Mouse (Mus musculus) right cerebral cortex, adult 2 months (tissue): ENCODE measurements at regions not wholly inside any gene's neighbourhood (a gene's known extent, or its start where the extent isn't known, plus 50 kb on each side); places are given as distances from the start of the nearest gene placed in this dataset.

Experiments used
- DNase-seq, 2 experiments: peaks; one replicate each; pipeline ENCODE4 v3.0.0; 2021 to 2022; ENCODE audit warnings: low spot score in 2 of 2

- no peak for DNase-seq
Measured at GRCm38 (mm10) chr14:78790374-78790773, 57.8 kb upstream of the Dgkh start.

DNA sequence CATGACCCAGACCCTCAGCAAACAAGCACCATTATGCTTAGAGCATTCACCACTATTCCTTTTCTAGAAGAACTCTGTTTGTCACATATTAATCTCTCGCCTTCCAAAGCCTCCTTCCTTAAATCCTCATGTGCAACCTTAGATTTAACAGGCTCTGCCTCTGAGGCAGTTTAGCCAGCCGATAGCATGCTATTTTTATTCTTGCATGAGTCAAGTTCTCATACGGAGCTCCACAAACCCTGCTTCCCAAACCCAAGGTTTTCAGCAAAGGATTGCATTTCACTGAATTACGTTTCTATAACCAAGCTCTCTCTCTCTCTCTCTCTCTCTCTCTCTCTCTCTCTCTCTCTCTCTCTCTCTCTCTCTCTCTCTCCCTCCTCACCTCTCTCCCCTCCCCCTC lies 52.1 kb upstream of the Vwa8 start:
- DNase-seq: peak in 1 of 2 experiments; percentile 11

DNA sequence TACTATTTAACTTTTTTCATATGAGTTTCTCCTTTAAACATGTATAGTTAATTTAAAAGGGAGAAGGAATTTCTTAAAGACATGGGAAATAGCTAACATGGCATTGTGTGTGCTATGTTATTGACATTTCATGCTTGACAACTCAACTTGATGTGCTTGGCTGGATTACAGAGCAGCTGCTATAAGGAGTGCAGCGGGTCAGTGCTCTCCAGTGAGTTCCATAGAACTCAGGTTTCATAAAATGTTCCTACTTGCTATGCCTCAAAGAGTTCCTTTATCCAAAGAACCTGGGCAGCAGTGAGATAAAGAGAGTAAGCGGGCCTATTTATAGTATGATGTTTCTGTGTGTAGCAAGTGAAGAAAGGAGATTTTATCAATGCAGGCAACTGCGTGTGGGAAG lies 50.4 kb upstream of the Vwa8 start:
- DNase-seq: no peak
